Mouse (Mus musculus): ENCODE results near the gene Cela3b.

Cela3b gene

GRCm38 (mm10) chr4:137375314-137376278 is 54.7 kb downstream of the Cela3b start:
- DNase-seq (ENCODE audit: low read depth, low spot score) = no peak

- DNase-seq (ENCODE audit: low read depth, low spot score) = no peak
Observed at GRCm38 (mm10) chr4:137373711-137374110, 56.6 kb downstream of the Cela3b start.

- DNase-seq (ENCODE audit: low read depth, low spot score) = no peak
Observed at GRCm38 (mm10) chr4:137371596-137372523, 58.5 kb downstream of the Cela3b start.
